Mouse (Mus musculus) midbrain, embryonic 11.5 days (tissue): ENCODE measurements around the gene Gm10277. TPM values are rescaled to one million over a fixed set of nuclear protein-coding genes. Genes with fewer than 3 reads are reported as not detected.

Experiments used
- ATAC-seq: fragments of 200-750 bp; cut with Nextera tagmentation; 2 replicates; pipeline ENCODE4 v1.8.0; 2017; ENCODE audit warnings: moderate TSS enrichment, moderate library complexity; ENCODE audit not compliant: low FRiP score
- DNase-seq: peaks from one replicate; pipeline ENCODE4 v3.0.0; 2015; ENCODE audit warnings: low spot score; ENCODE audit errors: missing footprints
- H3K27ac ChIP-seq: fragments of 300-500 bp; sonication (generic); 2 replicates; pipeline ENCODE4 v1.5.1; 2014; ENCODE audit warnings: low read depth, low read length
- H3K27me3 ChIP-seq: fragments of 300-500 bp; sonication (generic); 2 replicates; pipeline ENCODE4 v1.6.1; 2014; ENCODE audit warnings: mild to moderate bottlenecking, low read length, moderate library complexity, mixed read lengths; ENCODE audit not compliant: control insufficient read depth, insufficient read depth
- H3K36me3 ChIP-seq: fragments of 300-500 bp; sonication (generic); 2 replicates; pipeline ENCODE4 v1.6.1; 2014; ENCODE audit warnings: mild to moderate bottlenecking, low read length, moderate library complexity, mixed read lengths; ENCODE audit not compliant: control insufficient read depth, insufficient read depth
- H3K4me1 ChIP-seq: fragments of 300-500 bp; sonication (generic); 2 replicates; pipeline ENCODE4 v1.6.1; 2014; ENCODE audit warnings: low read length; ENCODE audit not compliant: control insufficient read depth, insufficient read depth
- H3K4me2 ChIP-seq: fragments of 300-500 bp; sonication (generic); 2 replicates; pipeline ENCODE4 v1.6.1; 2014; ENCODE audit warnings: mild to moderate bottlenecking, moderate library complexity
- H3K4me3 ChIP-seq: fragments of 300-500 bp; sonication (generic); 2 replicates; pipeline ENCODE4 v1.5.1; 2014; ENCODE audit warnings: low read depth, low read length
- H3K9ac ChIP-seq: fragments of 300-500 bp; sonication (generic); 2 replicates; pipeline ENCODE4 v1.6.1; 2014; ENCODE audit warnings: low read length
- H3K9me3 ChIP-seq: fragments of 300-500 bp; sonication (generic); 2 replicates; pipeline ENCODE4 v1.6.1; 2016; ENCODE audit warnings: low read length; ENCODE audit not compliant: control insufficient read depth
- whole genome bisulfite sequencing: fragments of 180-500 bp; shearing (Covaris S2); extraction: QIAGEN DNeasy Blood & Tissue Kit; methylation state at CpG from one replicate; pipeline ENCODE4 v1.1.7; 2014; 5-methylcytosine and 5-hydroxymethylcytosine counted together
- polyA plus RNA-seq: library from polyadenylated mRNA; unstranded; fragments of >200 nt; fragmentation: Nextera tagmentation; extraction: Ambion mirVana; gene quantifications from 2 replicates; pipeline ENCODE4 v1.2.1, GENCODE M21; 2014

Gene Gm10277
- 0.65 and 0.79 TPM in 2 replicates for polyA plus RNA-seq

GRCm38 (mm10) chr11:77787707-77788106 is at the start of gene Gm10277:
Gene Gm10277 (minus strand): TSS chr11:77787747.
- no peak for ATAC-seq
- H3K36me3 ChIP-seq, result no peaks in the 10 kb centered on the region
- H3K27me3 ChIP-seq, result no peaks in the 10 kb centered on the region
- no peak within 1 kb of the TSS for H3K4me2 ChIP-seq
- H3K4me3 ChIP-seq, result no peak within 1 kb of the TSS
- H3K4me1 ChIP-seq, result peaks cover 19% of the 10 kb centered on the region
- no peak within 1 kb of the TSS for H3K27ac ChIP-seq
- 86% methylated on average over 5 of the region's 5 CpGs for WGBS
- H3K9ac ChIP-seq, result no peak within 1 kb of the TSS
- DNase-seq, result no peak
- no peaks in the 10 kb centered on the region for H3K9me3 ChIP-seq

- Histone ChIP-seq H3K9me3 (no peaks in the 10 kb centered on the region), H3K9ac (no peak overlapping the region), H3K27me3 (no peaks in the 10 kb centered on the region), H3K4me3 (no peak overlapping the region), H3K36me3 (peaks cover 5% of the 10 kb centered on the region), H3K27ac (no peak overlapping the region), H3K4me2 (no peak overlapping the region), H3K4me1 (no peaks in the 10 kb centered on the region)
- DNase-seq (no peak), ATAC-seq (no peak)
- 66% methylated on average over 4 of the region's 4 CpGs for WGBS
Measured at GRCm38 (mm10) chr11:77836751-77837150, 49.2 kb upstream of the Gm10277 start.

GRCm38 (mm10) chr11:77836290-77836689 is 48.7 kb upstream of the Gm10277 start:
- no peak overlapping the region for H3K27ac ChIP-seq
- no peaks in the 10 kb centered on the region for H3K4me1 ChIP-seq
- no peaks in the 10 kb centered on the region for H3K27me3 ChIP-seq
- H3K36me3 ChIP-seq, result peaks cover 2% of the 10 kb centered on the region
- no peak for DNase-seq
- no peak overlapping the region for H3K9ac ChIP-seq
- H3K4me3 ChIP-seq, result no peak overlapping the region
- 82% methylated on average over 5 of the region's 5 CpGs for WGBS
- no peak overlapping the region for H3K4me2 ChIP-seq
- no peak for ATAC-seq
- H3K9me3 ChIP-seq, result no peaks in the 10 kb centered on the region

GRCm38 (mm10) chr11:77835109-77835508 is 47.6 kb upstream of the Gm10277 start:
- Histone ChIP-seq H3K9ac (no peak overlapping the region), H3K27ac (no peak overlapping the region), H3K4me1 (no peaks in the 10 kb centered on the region), H3K4me2 (no peak overlapping the region), H3K4me3 (no peak overlapping the region), H3K9me3 (no peaks in the 10 kb centered on the region), H3K27me3 (no peaks in the 10 kb centered on the region), H3K36me3 (peaks cover 2% of the 10 kb centered on the region)
- no peak for DNase-seq
- no peak for ATAC-seq
- 73% methylated on average over 3 of the region's 3 CpGs for WGBS

- no peaks in the 10 kb centered on the region for H3K9me3 ChIP-seq
- no peak for ATAC-seq
- H3K9ac ChIP-seq, result no peak overlapping the region
- H3K4me1 ChIP-seq, result peaks cover under 1% of the 10 kb centered on the region; the same call in 1 of the 2 replicates
- peaks cover 2% of the 10 kb centered on the region for H3K36me3 ChIP-seq
- H3K27me3 ChIP-seq, result no peaks in the 10 kb centered on the region
- DNase-seq, result no peak
- no peak overlapping the region for H3K4me2 ChIP-seq
- no peak overlapping the region for H3K27ac ChIP-seq
- no peak overlapping the region for H3K4me3 ChIP-seq
- WGBS, result 79% methylated on average over 4 of the region's 4 CpGs
Measured at GRCm38 (mm10) chr11:77832541-77832940, 45.0 kb upstream of the Gm10277 start.

GRCm38 (mm10) chr11:77830875-77831274 is 43.3 kb upstream of the Gm10277 start:
- 68% methylated on average over 7 of the region's 7 CpGs for WGBS
- ATAC-seq (no peak), DNase-seq (no peak)
- no peak overlapping the region for H3K4me2 ChIP-seq
- no peaks in the 10 kb centered on the region for H3K9me3 ChIP-seq
- H3K36me3 ChIP-seq, result peaks cover 2% of the 10 kb centered on the region
- H3K4me3 ChIP-seq, result no peak overlapping the region
- H3K27ac ChIP-seq, result no peak overlapping the region
- peaks cover 6% of the 10 kb centered on the region; the same call in 1 of the 2 replicates for H3K4me1 ChIP-seq
- H3K27me3 ChIP-seq, result peaks cover 2% of the 10 kb centered on the region; the same call in 1 of the 2 replicates
- H3K9ac ChIP-seq, result no peak overlapping the region

GRCm38 (mm10) chr11:77829043-77829841 is 41.7 kb upstream of the Gm10277 start:
- no peak overlapping the region for H3K4me3 ChIP-seq
- H3K4me2 ChIP-seq, result no peak overlapping the region
- 84% methylated on average over 23 of the region's 23 CpGs for WGBS
- no peaks in the 10 kb centered on the region for H3K9me3 ChIP-seq
- H3K27me3 ChIP-seq, result peaks cover 2% of the 10 kb centered on the region
- no peak overlapping the region for H3K27ac ChIP-seq
- H3K36me3 ChIP-seq, result peaks cover 5% of the 10 kb centered on the region; the same call in 1 of the 2 replicates
- no peak for ATAC-seq
- no peak overlapping the region for H3K9ac ChIP-seq
- H3K4me1 ChIP-seq, result peaks cover 6% of the 10 kb centered on the region; the same call in 1 of the 2 replicates
- no peak for DNase-seq

GRCm38 (mm10) chr11:77828163-77828562 is 40.6 kb upstream of the Gm10277 start:
- H3K36me3 ChIP-seq, result peaks cover 11% of the 10 kb centered on the region; the same call in 1 of the 2 replicates
- no peak overlapping the region for H3K27ac ChIP-seq
- DNase-seq (no peak), ATAC-seq (no peak)
- no peak overlapping the region for H3K4me2 ChIP-seq
- WGBS, result 89% methylated on average over 5 of the region's 5 CpGs
- H3K9me3 ChIP-seq, result no peaks in the 10 kb centered on the region
- H3K27me3 ChIP-seq, result peaks cover 2% of the 10 kb centered on the region
- H3K4me3 ChIP-seq, result no peak overlapping the region
- H3K4me1 ChIP-seq, result peaks cover 6% of the 10 kb centered on the region; the same call in 1 of the 2 replicates
- H3K9ac ChIP-seq, result no peak overlapping the region

- Histone ChIP-seq H3K27ac (no peak overlapping the region), H3K9me3 (no peaks in the 10 kb centered on the region), H3K36me3 (peaks cover 8% of the 10 kb centered on the region; the same call in 1 of the 2 replicates), H3K4me1 (peaks cover 9% of the 10 kb centered on the region; the same call in 1 of the 2 replicates), H3K27me3 (peaks cover 2% of the 10 kb centered on the region), H3K4me3 (no peak overlapping the region), H3K9ac (no peak overlapping the region), H3K4me2 (no peak overlapping the region)
- ATAC-seq (peak; percentile 40; the same call in 1 of the 2 replicates), DNase-seq (peak; percentile 96)
- 59% methylated on average over 18 of the region's 18 CpGs for WGBS
Measured at GRCm38 (mm10) chr11:77827241-77827995, 39.9 kb upstream of the Gm10277 start.
